Mouse (Mus musculus) fat pad, adult 2 months (tissue): ENCODE results near the gene Zmynd12.

Experiments
- DNase-seq: peaks from one replicate; pipeline ENCODE4 v3.0.0-alpha.2; 2011; ENCODE audit warnings: low read depth, low spot score; ENCODE audit errors: extremely low read depth

The Zmynd12 gene

DNA sequence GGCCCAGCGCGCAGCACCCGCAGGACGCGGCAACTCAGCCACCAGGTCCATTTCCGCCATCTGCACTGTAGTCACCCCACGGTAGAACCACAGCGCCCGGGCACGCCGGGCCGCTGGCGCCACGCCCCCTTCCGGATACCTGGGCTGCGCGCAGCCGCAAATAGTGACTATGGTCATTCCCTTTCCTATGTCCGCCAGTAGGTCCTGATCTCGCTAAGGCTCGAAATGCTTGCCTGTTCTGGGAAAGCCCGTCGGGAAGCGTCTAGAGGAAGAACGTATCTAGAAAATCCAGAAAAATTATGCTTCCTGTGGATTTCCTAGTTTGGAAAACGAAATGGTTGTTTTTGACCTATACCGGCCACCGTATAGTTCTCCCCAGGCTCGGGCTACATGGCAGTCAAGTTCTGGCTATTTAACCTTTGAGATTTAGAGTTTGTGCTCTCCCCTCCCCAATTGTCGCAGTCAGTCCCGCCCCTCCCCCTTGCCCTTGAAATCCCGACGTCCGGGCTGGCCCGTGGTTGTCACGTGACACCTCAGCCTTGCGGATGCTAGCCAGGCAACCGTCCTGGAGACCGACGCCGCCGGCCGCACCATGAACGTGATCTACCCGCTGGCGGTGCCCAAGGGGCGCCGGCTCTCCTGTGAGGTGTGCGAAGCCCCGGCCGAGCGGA is at the start of gene Zmynd12, which contains the start of gene Ppcs:
Zmynd12 (plus strand) TSS at position 521 of the 671 bp plus-strand sequence.
Ppcs (minus strand) TSS at position 127 of the 671 bp plus-strand sequence.
- no peak for DNase-seq

DNA sequence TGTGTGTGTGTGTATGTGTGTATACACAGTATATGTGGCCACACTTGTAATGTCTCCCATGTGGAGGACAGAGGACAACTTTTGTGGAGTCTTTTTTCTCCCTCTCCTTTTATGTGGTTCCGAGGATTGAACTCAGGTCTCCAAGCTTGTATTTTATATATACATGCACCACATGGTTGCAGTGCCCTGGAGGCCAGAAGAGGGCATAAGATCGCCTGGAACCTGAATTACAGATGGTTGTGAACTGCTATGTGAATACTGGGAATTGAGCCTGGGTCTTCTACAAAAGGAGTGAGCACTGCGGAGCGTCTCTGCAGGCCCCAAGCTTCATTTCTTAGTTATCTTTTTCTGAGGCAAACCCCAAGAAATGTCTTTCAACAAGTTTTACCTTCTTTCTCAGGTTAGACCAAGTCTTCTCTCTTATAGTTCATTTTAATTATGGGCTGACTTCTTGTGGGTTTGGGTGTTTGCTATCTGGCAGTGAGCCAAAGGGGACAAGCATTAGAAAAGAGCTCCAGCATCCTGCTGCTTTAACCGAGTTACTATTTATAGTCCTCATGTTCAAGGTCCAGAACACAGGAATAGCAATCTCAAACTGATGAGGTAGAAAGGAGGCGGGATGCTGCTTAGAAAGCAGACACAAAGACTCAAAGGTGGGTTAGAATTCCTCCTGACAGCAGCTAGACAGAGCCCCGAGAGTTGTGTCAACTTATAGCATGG is 41.0 kb upstream of the Zmynd12 start:
- DNase-seq = no peak

DNA sequence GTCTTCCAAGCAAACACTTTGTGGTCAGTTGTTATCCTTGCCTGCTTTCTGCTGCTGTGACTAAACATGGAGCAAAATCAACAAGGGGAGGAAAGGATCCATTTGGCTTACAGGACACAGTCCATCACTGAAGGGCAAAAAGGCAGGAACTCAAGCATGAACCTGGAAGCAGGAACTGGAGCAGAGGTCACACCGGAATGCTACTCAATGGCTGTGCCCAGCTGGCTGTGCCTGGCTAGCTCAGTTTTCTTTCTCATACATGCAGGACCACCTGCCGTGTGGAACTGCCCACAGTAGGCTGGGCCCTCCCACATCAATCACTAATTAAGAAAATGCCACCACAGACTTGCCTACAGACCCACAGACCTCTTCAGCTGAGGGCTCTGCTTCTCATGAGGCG is 33.4 kb upstream of the Zmynd12 start:
- no peak for DNase-seq

DNA sequence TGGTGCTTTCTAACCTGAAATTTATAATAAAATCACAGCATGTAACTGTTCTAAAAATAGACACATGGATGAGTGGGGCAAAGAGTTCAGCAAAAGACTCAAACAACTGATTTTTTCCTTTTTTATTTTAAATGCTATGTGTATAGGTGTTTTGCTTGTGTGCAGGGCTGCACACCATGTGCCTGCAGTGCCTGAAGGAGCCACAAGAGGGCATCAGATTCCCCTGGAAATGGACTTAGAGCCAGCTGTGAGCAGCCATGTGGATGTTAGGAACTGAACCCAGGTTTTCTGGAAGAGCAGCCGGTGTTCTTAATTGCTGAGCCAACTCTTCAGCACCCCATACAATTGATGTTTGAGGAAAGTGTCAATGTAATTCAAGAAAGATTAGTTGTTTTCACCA is 32.2 kb upstream of the Zmynd12 start:
- DNase-seq = no peak

DNA sequence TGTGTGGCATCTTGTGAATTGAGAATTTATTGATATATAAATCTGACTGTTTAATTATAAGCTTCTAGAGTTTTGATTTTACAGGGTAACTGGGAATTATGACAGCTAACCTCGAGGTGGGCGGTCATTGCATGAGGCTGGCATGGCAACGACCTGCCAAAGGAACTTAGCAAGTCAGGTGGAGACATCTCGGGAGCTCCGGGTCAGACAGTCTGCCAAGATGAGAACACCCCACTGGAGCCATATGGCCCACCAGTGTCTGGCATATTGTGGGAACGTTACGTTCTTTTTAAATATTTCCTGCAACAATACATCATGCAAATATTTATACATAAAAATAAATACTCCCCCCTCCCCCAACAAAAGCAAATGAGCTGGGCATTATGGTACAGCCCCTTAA is 23.9 kb upstream of the Zmynd12 start:
- no peak for DNase-seq

DNA sequence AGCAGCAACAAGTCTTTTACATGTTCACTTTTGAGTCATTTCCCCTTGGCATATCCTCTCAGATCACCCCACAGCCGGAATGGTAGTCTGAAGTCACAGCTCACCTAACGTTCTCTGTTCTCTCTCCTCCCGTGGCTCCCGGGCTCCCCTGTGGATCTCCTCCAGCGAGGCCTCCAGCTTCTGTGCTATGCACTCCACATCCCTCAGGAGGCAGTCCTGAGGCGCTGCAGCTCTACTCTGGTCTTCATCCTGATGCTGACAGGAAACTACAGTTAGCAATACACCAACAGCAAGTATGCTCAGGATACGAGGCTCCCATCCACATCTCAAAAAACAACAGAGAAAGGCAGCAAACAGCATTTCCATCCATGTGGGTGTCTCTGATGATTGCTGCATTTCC is 21.7 kb upstream of the Zmynd12 start:
- no peak for DNase-seq

DNA sequence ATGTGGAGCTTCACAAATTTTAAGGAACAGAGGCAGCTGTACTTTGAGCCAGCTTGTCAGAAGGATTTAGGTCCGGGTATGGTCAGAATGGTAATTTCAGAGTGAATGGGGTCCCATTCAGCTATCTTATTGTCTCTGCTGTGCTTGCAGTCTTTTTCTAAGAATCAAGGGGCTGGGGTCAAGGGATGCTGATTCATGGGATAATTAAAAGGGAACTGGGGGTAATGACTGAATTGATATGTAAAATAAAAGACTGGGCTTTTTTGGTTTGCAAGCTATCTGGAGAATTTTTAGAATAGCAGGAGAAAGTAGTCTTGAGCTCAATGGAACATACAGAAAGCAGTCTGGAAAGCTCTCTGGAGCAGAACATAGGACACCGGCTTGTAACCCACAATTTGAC is 19.2 kb upstream of the Zmynd12 start:
- DNase-seq = no peak

DNA sequence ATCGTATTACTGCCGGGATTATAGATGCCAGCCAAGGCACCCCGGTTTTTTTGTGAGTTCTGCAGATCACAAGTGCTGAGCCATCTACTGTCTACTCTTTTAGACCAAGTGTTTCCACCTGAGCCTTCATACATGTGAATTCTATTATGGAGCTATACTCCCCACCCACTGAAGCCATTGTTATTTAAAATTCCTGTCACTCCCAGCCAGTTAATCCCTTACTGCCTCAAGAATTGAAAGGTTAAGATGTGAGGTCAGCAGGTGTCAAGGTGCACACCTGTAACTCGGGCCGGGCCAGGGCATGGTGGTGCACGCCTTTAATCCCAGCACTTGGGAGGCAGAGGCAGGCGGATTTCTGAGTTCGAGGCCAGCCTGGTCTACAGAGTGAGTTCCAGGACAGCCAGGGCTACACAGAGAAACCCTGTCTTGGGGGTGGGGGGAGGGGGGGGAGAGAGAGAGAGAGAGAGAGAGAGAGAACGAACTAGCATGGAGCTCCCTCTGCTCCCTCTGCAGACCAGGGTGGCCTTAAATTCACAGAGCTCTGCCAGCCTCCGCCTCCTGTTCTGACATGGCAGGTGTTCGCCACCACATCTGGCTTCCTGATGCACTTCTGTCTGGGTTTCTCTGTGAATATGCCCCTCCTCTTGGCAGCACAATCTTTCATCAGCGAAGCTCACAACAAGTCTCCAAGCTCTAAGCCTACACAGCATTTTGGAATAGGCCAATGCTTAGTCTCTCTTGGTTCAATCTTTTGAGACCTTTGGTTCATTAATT is 10.6 kb upstream of the Zmynd12 start:
- no peak for DNase-seq

DNA sequence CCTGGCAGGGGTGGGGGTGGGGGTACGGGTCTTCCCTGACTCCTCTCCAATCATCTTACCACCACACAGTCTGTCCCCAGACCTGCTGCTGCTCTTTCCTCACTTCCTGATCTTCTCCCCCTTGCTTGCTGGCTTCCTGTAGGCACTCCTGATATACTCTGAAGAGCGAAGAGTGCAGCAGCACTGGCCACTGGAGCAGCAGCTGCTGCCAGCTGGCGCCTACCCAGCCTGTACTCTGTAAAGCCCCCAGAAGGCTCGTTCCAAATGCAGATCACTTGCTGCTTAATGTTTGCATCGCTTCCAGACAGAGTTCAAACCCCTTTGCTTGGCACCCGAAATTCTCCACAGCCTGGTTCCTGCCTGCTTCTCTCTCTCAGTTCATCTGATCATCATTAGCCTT is 9.8 kb upstream of the Zmynd12 start:
- no peak for DNase-seq

DNA sequence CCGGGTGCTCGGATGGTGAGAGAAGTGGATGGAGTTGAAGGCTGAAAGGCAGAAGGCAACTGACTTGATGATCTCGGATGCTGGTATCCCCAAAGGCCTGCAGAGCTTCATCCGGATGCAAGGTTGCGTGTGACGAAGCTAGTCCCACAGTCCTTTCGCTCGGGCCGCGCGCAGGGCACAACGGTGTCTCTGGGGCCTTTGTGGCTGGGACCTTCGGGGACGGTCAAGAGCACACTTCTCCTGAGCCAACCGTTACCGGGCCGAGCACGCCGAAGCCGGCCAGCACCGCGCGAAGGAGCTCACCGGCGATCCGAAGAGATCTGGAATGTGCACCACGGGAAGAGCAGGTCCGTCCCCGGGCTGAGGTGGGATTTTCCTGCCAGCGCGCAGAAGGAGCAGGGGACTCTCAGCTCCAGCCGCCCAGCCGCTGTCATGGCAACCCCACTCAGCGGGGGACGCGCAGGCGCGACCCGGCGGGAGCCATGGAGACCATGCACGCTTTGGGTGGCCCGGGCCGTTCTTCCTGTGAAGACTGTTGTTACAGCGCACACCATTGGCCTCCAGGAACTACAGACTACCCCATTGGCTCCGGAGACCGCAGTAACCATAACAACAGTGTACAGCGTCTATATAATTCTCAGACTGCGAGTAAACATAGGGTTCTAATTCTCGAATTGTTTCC is 7.4 kb upstream of the Zmynd12 start, which contains the start of gene Ccdc30:
Ccdc30 (minus strand) TSS at position 450 of the 682 bp plus-strand sequence.
- no peak for DNase-seq

DNA sequence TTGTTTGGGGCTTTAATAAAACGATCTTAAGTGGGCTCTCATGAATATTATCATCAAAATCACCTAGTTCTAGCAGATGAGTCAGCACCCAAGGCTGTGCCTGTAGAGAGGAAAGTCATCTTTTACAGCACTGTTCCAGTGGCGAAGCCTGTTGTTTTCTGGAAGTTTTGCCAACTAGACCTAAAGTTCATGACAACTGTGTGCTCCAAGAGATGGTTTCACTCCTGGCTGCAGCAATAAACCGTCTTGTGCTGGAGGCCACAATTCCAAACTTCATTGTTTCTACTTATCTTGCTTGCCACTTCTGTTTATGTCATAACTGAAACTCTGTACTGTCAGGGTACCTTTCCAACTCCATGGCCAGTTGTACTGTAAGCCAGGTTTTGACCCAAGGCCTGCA is 5.3 kb upstream of the Zmynd12 start:
- no peak for DNase-seq

DNA sequence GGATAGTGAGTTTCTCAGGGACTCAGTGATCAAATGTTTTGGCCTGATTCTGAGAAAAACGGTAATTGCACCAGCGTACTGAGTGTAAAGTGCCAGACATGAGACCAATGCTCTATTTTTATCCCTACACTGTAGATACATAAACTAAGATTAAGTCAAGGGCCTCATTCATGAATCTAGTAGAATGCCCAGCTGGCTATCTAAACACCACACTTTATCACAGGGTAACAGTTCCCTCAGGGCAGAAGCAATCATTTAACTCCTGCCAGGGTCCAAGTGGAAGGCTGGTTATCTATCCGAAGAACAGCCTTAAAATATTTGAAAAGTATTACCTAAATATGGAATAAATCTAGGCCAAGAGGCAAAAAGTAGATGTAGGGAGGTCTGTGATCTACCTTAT is 4.7 kb upstream of the Zmynd12 start:
- no peak for DNase-seq

DNA sequence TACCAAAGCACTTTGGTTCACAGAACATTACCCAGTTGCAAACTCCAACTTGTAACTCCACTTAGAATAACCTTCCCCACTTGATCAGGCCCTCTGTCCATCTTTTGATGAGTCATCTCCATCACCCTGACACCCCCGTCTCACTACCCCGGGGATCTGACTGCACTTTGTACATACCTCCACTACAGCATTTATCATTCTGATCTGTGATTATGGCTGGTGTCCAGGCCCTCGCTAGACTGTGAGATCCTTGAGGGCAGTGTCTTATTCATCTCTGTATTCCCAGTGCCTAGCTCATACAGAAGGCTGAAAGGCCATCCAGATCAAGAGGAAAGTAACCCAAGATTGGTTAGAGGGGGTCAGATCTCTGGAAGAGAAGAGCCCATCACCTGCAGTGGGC is 1.4 kb upstream of the Zmynd12 start:
- no peak for DNase-seq

DNA sequence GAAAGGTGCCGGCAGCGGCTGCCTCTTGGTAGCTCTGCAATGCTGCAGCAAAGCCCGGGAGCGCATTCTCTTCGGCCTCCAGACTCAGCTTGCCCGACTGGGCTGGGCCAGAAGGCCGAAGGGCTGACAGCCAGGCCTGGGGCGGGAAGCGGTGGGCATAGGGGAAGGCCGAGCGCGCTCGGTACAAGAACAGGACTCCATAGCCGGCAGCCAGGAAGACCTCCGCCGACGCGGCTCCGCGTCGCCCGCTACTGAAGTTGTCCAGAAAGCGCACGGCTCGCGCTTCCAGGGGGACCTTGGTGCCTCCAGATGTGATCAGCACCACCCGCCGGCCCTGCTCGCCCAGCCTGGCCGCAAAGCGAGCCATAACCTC is 707 bp upstream of the Zmynd12 start:
- no peak for DNase-seq

DNA sequence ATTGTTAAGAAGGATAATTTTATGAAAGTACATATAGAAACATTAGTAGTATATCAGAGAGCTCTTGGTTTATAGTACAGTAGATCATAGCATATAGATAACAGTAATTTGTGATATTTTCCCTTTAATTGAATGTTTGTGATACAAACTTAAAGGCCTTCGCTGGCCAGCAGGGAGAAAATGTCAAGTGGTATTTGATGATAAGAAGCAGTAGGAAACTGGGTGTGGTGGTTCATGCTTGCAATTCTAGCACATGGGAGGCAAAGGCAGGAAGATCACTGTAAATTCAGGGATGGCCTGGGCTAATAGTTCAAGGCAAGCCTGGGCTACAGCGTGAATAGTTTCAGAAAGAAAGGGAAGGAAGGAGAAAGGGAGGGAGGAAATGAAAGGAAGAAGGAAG is 2.5 kb downstream of the Zmynd12 start:
- DNase-seq = no peak

DNA sequence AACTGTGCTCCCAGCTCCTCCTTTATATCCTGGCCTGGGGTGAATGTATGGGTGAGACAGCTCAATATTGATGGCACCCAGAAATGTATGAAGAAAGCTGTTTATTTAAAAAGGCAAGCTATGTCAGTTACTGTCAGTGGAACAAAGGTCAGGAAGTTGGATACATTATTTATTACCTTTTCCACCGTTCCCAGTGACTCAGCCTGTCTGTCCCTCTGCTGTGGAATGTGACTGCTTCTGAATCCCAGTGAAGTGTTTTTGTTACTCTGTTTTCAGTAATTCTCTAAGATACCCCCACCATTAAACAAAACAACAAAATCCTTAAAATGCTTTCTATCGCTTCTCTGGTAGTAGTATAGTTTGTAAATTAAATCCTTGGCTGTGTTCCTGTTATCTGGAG is 3.0 kb downstream of the Zmynd12 start:
- no peak for DNase-seq

DNA sequence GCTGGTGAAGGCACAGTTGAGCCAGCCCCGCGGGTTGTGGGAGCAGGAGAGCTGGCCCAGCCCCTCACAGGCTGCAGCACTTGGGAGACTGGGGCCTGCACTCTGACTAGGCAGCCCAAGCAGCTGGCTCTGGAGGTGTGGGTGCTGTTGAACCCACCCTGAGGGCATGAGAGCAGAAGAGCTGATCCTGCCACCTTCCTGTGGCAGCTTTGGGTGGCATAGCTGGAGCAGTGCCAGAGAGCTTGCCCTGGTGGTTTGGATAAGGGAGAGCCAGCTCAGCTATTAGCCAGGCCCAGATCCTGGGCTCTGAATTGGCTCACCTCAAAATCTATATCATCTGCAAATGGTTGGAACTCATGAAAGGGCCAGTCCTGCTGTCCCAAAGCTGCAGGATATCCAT is 5.1 kb downstream of the Zmynd12 start:
- DNase-seq = no peak

DNA sequence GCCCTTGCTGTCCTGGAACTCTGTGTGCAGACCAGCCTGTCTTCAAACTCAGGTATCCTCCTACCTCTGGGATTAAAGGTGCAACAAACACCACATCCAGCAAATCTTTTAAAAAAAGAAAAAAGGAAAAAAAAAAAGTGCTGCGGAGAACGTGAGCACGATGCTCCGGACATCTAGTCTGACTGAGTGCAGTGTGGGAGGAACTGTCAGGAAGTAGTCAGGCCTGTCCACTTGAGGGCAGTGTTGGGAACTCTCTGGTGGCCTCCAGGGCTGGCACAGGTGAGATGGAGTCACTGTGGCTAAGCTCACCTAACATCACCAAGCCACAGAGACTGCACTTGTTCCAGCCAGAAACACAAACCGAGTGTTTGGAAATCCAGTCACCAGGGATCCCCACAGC is 8.1 kb downstream of the Zmynd12 start:
- DNase-seq = no peak

DNA sequence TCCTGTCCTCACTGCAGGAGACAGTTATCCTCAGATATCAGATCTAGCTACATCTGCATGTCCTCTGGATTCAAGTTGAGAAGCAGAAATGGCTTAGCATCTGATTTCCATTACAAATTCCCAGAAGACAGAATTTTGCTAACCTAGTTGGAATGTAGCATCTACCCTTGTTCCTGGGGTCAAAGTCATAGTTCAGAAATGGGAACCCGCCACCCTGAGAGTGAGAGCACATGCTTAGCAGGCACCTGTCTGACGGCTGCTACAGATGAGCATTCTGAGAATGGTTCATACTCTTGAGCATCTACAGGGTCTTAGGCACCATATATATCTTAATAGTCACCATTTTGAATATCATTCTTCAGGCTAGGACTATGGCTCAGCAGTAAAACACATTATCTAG is 15.3 kb downstream of the Zmynd12 start:
- DNase-seq = no peak

DNA sequence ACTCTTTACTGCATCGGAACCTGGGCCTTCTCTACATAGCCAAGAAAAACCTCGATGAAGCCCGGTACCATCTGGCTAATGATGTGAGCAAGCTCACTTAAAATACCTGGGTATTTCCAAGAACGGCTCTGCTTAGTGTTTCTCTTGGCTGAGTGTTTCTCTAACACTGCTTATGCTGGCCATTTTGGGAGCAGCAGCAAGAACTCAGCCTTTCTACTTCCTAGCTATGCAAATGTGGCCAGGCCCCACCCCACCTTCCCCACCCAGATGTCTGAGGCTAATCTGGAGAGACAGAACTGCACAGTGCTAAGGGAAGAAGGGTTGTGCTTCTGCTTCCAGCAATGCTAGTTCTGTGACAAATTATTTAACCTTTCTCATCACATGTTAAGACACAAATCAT is 19.2 kb downstream of the Zmynd12 start:
- DNase-seq = no peak

DNA sequence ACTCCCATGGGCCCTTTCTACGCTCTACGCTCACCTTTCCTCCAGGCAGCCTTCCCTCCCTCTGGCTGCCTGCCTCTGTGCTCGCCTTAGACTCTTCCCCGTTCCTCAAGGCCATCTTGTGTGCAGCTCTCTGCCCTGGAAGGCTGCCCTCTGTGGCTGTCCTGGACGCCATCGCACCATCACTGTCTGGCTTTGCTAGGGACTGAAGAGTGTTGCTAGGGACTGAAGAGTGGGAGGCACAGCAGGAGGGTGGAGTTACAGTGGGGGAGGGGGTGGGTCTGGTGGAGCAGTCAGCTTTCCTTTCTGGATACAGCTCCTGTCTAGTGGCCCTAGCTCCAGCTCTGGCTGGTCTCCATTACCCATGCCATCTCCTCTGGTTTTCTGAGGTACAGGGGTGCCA is 19.9 kb downstream of the Zmynd12 start:
- no peak for DNase-seq
